Mouse (Mus musculus) frontal cortex, postnatal 36 days (tissue): ENCODE measurements around the gene Rreb1.

Source experiments
- DNase-seq, 2 experiments: peaks; one replicate each; pipeline ENCODE4 v3.0.0; 2022; ENCODE audit warnings: low spot score in 2 of 2

Rreb1 gene

GRCm38 (mm10) chr13:37876366-37876765 is 98.2 kb downstream of the Rreb1 start:
- DNase-seq = no peak

GRCm38 (mm10) chr13:37876836-37877235 is 98.6 kb downstream of the Rreb1 start:
- DNase-seq = no peak

- no peak for DNase-seq
These were observed 99.0 kb downstream of the Rreb1 start for GRCm38 (mm10) chr13:37877241-37877640.

GRCm38 (mm10) chr13:37878918-37879331 is 100.7 kb downstream of the Rreb1 start:
- no peak for DNase-seq

GRCm38 (mm10) chr13:37879556-37879955 is 101.4 kb downstream of the Rreb1 start:
- DNase-seq = no peak

- DNase-seq = no peak
These were observed 101.8 kb downstream of the Rreb1 start for GRCm38 (mm10) chr13:37880035-37880434.

GRCm38 (mm10) chr13:37880581-37881130 is 102.5 kb downstream of the Rreb1 start:
- DNase-seq = no peak

- no peak for DNase-seq
These were observed 104.3 kb downstream of the Rreb1 start for GRCm38 (mm10) chr13:37882521-37882920.

- no peak for DNase-seq
These were observed 104.8 kb downstream of the Rreb1 start for GRCm38 (mm10) chr13:37883008-37883407.

- no peak for DNase-seq
These were observed 107.2 kb downstream of the Rreb1 start for GRCm38 (mm10) chr13:37885392-37885791.

- DNase-seq = no peak
These were observed 107.8 kb downstream of the Rreb1 start for GRCm38 (mm10) chr13:37886024-37886423.

GRCm38 (mm10) chr13:37894756-37895155 is 116.6 kb downstream of the Rreb1 start:
- DNase-seq = no peak

- DNase-seq = no peak
These were observed 117.5 kb downstream of the Rreb1 start for GRCm38 (mm10) chr13:37895564-37896254.

GRCm38 (mm10) chr13:37896423-37896822 is 118.2 kb downstream of the Rreb1 start:
- DNase-seq = no peak

GRCm38 (mm10) chr13:37898772-37899171 is 120.6 kb downstream of the Rreb1 start:
- no peak for DNase-seq

- DNase-seq = no peak
These were observed 124.8 kb downstream of the Rreb1 start for GRCm38 (mm10) chr13:37903036-37903435.

GRCm38 (mm10) chr13:37903476-37903875 is 125.3 kb downstream of the Rreb1 start:
- no peak for DNase-seq

GRCm38 (mm10) chr13:37904436-37904835 is 126.2 kb downstream of the Rreb1 start:
- DNase-seq = no peak

- DNase-seq = peak; percentile 9 to 14
These were observed 129.9 kb downstream of the Rreb1 start for GRCm38 (mm10) chr13:37908061-37908460.

GRCm38 (mm10) chr13:37908493-37908892 is 130.3 kb downstream of the Rreb1 start:
- peak; percentile 7 to 28 for DNase-seq

- DNase-seq = no peak
These were observed 131.0 kb downstream of the Rreb1 start for GRCm38 (mm10) chr13:37909225-37909624.

GRCm38 (mm10) chr13:37912011-37912410 is 133.8 kb downstream of the Rreb1 start:
- DNase-seq = no peak

- no peak for DNase-seq
These were observed 134.6 kb downstream of the Rreb1 start for GRCm38 (mm10) chr13:37912591-37913467.
